Mouse (Mus musculus): ENCODE results near the gene Cst13. TPM values are rescaled to one million over a fixed set of nuclear protein-coding genes. Genes with fewer than 3 reads are reported as not detected.
"Not testable (repeated sequence)": the region's sequence is repeated elsewhere in the genome, so short reads cannot be mapped to it uniquely, and the experiment has no call there.

Gene Cst13
- total RNA-seq (2017), result not detected in 2 replicates

DNA sequence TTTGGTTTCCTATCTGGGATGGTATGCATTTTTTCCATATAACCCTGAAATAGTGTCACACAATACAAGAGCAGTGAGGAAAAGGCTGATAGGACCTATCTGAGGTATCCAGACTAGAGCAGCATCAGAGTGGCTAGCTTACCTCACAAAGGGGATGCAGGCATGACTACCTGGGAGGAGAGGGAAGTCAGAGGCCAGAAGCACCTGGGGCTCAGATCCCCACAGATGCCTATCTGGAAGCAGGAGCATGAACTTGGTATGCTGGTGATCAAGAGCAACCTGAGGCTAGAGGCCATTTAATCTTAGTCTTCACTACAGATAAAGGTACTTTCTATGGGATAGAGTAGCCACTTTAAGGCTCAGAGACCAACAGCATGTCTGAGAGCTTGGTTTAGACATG lies at the start of gene Cst13:
Gene Cst13, plus strand, starts transcription at position 173 of the 400 bp plus-strand sequence.
- ATAC-seq (ENCODE audit: extremely low read depth, insufficient number of reproducible peaks, low FRiP score, poor library complexity, severe bottlenecking), result no peak

DNA sequence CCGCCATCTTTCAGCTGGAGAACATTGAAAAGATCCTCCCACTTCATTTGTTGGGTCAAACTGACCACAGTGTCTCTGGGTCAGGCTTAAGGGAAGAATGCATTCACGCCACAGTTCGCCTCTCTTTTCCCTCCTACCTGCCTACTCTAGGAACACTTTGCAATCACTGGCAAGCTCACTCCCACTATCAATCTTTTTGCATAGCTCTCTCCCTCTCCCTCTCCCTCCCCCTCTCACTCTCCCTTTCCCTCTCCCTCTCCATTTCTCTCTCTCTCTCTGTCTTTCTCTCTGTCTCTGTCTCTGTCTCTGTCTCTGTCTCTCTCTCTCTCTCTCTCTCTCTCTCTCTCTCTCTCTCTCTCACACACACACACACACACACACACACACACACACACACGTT lies 48.5 kb upstream of the Cst13 start, which contains the start of gene Cst11:
Gene Cst11, minus strand, starts transcription at position 101 of the 400 bp plus-strand sequence.
- not testable (repeated sequence) for ATAC-seq (ENCODE audit: extremely low read depth, insufficient number of reproducible peaks, low FRiP score, poor library complexity, severe bottlenecking)

DNA sequence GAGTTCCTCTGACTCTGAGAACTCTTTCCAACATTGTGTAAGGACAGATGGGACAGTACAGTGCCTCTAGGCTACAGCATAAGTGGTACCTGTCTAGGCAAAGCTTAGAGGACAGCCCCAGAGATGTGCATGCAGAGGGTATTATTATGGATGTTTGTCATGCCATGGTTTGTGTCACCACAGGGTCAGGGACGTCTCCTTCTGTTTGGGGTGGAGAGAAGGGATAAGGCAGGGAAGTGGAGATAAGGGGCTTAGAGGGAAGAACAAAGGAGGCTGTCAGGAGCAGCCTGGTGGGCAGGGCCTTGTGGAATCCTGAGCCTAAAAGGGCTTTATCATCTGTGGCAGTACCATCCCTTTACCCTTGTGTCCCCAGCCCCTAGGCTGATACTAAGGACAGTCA lies 38.2 kb upstream of the Cst13 start, which contains the start of gene 8030411F24Rik:
Gene 8030411F24Rik, plus strand, starts transcription at position 301 of the 400 bp plus-strand sequence.
- ATAC-seq (ENCODE audit: extremely low read depth, insufficient number of reproducible peaks, low FRiP score, poor library complexity, severe bottlenecking), result no peak

DNA sequence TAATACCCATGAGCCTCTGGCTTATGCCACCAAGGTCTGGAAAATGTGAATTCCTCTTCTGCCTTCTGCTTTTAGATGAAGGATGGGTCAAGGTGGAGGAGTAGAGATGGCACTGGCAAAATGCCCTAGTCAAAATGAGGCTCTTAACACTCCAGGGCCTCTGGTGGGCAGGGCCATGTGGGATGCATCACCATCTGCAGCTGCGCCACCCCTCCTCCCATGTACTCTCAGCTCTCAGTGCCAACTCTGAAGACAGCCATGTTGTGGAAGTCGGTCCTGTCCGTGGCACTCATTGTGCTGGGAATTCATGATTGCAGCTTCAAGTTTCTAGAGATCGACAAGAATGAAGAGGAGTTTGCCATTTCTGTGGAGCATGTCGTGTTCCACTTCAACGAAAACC lies 30.7 kb upstream of the Cst13 start, which contains the start of gene Cst12:
Gene Cst12, plus strand, starts transcription at position 220 of the 400 bp plus-strand sequence.
- no peak for ATAC-seq (ENCODE audit: extremely low read depth, insufficient number of reproducible peaks, low FRiP score, poor library complexity, severe bottlenecking)

DNA sequence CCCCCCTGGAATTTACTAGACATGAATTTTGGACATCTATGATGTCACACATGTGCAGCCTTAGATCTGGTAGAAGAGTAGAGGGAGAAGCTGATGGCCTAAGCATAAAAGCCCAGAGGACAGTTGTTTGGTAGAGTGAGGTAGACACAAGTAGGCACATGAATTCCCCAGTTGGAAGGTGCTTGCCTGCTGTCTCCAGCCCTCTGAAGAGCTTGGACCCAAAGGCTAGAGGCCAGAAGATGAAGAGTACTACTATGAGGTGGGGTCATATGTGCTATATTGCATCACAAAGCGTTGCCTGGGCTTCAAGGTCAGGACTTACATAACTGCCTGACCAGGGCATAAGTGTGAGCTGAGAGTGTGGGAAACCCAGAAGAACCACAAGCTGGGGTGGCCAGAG lies 21.4 kb upstream of the Cst13 start, which contains the start of gene Cst8:
Gene Cst8, plus strand, starts transcription at position 301 of the 400 bp plus-strand sequence.
- no peak for ATAC-seq (ENCODE audit: extremely low read depth, insufficient number of reproducible peaks, low FRiP score, poor library complexity, severe bottlenecking)

DNA sequence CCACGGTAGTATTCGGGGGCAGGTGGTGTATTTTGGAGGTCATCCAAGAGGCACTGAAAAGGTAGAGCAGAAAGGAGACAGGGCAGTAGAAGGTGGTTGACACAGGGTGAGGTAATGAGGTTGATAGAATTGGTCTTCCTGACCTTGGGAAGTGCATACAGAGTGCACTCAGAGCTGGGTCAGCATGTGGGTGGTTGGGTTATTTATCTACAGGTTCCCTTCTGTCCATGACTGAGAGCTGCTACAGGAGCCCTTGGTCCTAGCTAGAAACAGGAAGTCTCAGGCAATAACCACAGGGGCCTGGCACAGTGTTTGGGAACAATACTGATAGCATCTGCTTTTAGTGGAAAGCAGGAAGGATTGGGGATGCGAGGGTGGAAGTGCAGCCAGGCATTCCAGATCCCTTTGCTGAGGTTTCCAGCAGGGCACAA lies 18.4 kb upstream of the Cst13 start:
- no peak for ATAC-seq (ENCODE audit: extremely low read depth, insufficient number of reproducible peaks, low FRiP score, poor library complexity, severe bottlenecking)

DNA sequence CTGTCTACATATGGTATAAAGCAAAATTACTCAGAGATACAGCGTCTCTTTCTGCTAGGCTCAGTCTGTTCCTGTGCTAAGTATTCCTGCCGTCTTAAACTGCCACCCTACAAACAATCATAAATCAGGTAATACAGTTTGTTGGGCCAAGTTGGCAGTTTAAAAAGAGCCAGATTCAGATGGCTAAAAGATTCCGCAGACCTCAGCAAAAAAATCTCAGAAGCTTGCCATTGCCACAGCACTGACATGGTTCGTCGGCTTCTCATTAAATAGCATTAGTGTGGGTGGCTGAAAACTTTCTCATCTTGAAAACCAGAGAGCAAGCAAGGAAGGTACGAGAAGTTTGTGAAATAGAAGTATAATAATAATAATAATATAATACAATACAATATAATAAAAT lies 13.2 kb upstream of the Cst13 start:
- no peak for ATAC-seq (ENCODE audit: extremely low read depth, insufficient number of reproducible peaks, low FRiP score, poor library complexity, severe bottlenecking)

DNA sequence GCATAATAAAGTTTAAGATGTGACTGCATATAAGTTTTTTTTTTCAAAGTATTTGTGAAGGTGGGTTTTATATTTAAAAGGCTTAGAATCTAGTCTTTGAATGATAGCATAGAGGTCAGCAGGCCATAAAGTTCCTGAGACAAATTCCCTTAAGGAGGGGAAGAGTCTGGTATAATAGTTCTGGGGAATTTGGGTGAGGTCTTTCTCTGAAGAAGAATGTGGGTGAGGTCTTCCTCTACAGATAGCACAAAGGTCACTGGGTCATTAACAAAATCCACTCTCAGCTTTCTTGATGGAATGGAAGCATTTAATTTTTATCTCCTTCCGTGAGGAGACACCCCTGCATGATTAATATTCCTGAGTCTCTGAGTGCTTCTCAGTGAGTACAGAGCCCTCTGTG lies 6.1 kb downstream of the Cst13 start:
- ATAC-seq (ENCODE audit: extremely low read depth, insufficient number of reproducible peaks, low FRiP score, poor library complexity, severe bottlenecking), result no peak

DNA sequence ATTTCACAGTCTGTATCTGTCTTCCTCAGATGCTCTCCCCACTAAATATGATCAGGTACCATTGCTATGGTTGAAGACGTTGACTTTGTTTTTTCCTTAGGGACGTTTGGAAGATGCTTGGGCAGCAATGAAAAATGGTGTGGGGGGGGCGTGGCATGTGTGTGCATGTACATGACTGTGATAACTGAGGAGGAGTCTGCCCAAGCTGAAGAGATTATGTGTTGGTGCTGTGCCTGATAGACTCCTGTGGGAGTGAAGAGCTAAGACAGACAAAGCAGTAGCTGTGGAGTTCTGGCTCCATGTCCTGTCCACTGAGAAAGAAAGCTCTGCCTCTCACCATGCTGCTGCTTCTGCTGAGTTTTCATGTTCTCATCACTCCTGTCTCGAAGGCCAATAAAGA lies 15.0 kb downstream of the Cst13 start, which contains the start of gene Cst9:
Gene Cst9, plus strand, starts transcription at position 236 of the 400 bp plus-strand sequence.
- no peak for ATAC-seq (ENCODE audit: extremely low read depth, insufficient number of reproducible peaks, low FRiP score, poor library complexity, severe bottlenecking)

DNA sequence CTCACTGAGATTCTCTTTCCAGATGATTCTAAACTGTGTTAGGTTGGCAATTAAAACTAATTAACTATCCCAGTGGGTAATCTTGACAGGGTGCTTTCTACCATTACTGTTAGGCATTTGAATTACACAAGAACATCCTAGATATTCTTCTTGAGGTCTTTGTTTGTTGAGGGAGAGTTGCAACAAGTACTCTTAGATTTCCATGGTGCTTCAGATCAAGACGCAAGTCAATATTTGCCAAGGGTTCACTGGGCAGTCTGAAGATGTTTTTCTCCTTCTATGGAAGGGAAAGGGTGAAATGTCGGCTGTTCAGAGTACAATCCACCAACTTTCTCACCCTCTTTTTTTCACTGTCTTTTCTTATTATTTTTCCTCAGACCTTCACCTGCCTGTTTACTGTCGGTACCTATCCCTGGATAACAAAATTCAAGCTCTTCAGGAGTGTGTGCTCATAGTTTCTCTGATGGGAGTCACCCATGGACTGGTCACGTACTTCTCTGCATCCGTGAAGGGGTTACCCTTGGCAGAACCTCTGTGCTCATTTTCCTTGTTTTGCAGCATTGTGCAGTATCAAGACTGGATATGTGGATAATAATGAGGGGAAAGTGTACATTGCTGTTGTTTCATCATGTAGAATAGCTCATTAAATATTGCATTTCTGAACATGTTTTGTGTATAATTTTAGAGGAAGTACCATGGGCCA lies 18.3 kb downstream of the Cst13 start:
- ATAC-seq (ENCODE audit: extremely low read depth, insufficient number of reproducible peaks, low FRiP score, poor library complexity, severe bottlenecking), result no peak

DNA sequence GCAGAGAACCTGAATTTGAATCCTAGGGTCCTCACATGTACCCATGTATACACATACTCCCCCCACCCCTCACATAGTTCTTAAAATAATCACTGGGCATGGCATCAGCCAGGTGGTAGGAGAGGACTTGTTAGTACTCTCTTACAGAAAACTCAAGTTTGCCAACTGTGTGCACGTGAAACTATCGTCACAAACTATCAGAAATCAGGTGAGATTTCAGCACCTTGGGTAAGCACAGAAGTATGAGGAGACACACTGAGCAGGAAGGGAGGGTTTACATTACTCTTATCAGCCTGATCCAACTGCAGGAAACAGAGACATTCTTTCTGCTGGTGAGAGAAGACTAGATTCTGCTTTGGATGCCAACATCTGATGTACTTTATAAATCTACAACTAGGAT lies 19.3 kb downstream of the Cst13 start:
- no peak for ATAC-seq (ENCODE audit: extremely low read depth, insufficient number of reproducible peaks, low FRiP score, poor library complexity, severe bottlenecking)

DNA sequence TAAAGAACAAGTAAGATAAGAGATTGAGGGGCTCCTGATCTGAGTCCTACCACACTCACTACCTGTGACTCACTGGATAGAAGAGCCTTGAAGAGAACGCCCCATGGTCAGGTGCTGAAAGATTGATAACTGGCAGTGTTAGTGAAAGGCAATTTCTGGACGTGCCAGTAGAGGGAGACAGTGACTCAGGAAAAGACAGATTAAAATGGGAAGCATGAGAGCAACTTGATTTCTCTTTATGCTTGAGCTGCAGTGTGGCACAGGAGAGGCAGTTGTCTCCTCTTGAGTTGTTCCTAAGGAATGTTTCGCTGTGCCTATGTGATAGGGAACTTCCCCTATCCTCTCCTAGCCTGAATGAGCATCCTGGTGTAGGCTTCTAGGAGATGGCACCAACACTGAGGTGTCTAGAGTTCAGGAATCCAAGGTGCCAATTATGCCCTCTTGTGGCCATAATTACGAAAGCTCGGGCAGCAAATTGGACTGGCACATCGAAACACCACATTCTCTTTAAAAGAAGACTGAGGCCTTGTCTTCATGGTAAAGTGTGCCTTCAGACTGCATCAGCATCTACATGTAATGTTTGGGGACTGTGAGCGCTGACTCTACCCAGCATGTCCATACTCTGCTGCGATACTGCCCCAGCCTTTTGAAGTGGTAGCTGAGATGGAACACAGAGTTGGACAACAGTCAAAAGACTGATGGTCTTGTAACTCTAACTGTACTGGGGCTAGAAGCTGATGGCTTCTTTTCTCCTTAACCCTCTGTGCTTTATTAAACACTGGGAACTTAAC lies 31.4 kb downstream of the Cst13 start:
- peak; percentile 93 for ATAC-seq (ENCODE audit: extremely low read depth, insufficient number of reproducible peaks, low FRiP score, poor library complexity, severe bottlenecking)

DNA sequence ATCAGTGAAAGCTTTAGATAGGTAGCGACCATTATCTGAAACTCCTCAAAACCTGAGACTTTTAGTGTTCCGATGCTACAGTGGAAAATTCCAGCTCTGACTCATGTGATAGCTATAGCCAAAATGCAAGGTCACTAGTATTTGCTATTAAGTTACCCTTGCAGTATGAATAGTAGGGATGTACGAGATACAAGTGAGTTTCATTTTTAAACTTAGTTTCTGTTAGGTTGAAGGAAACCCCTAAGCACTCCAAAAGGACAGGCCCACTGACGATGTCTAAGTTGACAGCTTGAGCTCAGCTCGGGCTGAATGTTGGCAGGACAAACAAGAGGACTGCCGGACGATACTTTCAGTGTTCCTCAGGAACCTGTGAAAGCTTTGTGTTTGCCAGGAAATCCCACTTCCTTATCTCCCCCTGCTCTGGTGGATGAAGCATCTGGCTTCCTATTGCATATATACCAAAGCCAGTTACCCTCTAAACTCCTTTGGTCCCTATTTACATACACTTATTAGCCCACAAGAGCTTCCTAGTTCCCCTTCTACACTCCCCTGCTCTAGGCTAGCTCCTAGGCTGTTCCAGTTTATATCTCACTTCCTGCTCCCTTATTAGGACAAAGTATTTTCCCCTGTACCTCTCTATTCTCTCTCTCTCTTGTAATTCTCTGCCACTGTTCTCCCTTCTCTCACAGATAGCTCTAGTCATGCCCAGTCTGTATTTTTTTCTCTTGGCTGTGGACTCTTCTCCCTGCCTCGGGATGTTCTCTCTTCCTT lies 36.9 kb downstream of the Cst13 start:
- ATAC-seq (ENCODE audit: extremely low read depth, insufficient number of reproducible peaks, low FRiP score, poor library complexity, severe bottlenecking), result no peak

DNA sequence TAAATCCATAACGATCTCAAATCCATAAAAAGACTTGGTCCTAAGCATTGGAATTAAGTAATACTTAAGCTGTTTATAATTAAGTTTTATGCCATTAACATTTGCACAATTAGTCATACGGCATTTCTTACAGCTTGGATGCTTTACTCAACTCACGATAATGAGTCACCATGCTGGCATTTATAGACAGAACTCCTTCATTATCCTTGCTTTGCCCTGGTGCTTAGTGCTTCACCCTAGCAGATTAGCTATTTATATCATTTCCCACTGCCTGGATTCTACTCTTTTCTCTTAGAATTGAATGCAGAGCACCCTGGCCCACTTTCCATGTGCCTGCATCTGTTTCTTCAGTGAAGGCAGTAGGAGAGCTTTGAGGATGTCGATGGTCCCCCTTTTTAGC lies 37.6 kb downstream of the Cst13 start:
- ATAC-seq (ENCODE audit: extremely low read depth, insufficient number of reproducible peaks, low FRiP score, poor library complexity, severe bottlenecking), result no peak

DNA sequence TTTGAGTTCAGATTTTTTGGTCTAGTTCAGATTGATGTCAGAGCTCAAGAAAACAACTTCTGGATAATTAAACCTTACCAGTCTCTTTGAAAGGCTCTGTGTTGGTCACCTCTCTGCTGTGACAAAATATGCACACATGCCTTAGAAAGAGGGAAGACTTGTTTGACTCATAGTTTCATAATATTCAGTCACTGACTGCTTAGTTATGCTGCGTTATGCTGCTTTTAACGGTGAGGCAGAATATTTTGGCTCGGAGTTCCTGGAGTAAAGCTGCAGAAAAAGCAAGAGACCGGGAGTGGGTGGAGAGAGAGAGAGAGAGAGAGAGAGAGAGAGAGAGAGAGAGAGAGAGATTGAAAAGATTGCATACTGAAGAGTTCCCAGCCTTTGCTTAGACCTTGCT lies 41.1 kb downstream of the Cst13 start:
- ATAC-seq (ENCODE audit: extremely low read depth, insufficient number of reproducible peaks, low FRiP score, poor library complexity, severe bottlenecking), result no peak

DNA sequence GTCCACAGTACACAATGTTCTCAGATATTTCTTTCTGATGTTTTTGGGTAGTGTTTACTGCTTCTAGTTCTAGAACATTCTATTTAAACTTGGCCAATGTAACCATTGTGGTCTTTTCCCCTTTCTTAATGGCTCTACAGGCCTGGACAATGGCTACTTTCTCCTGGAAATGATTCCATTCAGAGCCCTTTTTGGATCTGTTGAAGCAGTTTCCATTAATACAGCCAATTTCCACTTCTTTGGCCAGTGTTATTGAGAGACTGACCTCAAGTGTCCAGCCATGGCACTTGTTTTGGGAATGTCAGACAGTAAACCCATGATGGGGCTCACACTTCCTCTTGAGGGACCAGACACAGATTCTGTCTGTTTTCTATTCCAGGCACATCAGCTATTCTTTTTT lies 41.8 kb downstream of the Cst13 start:
- no peak for ATAC-seq (ENCODE audit: extremely low read depth, insufficient number of reproducible peaks, low FRiP score, poor library complexity, severe bottlenecking)

DNA sequence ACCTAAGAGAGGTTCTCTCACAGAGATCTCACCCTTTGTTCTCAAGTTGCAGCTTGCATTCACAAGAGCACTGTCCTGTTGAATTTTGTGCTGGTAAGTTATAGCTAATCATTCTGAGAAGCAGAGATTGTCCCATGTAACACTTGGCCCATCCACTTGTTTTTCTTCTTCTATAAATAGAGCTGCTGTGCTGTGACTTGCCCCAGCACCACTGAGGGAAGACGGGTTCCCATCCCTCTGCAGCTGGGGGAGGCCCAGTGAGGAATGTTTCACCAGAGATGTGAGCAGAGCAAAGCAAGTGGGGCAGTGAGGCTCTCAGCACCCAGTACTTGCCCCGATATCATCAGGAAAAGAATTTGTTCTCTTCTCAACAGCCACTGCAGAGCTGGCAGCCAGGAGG lies 45.1 kb downstream of the Cst13 start, which contains the start of gene 9230104L09Rik:
Gene 9230104L09Rik, minus strand, starts transcription at position 73 of the 400 bp plus-strand sequence.
- ATAC-seq (ENCODE audit: extremely low read depth, insufficient number of reproducible peaks, low FRiP score, poor library complexity, severe bottlenecking), result no peak

DNA sequence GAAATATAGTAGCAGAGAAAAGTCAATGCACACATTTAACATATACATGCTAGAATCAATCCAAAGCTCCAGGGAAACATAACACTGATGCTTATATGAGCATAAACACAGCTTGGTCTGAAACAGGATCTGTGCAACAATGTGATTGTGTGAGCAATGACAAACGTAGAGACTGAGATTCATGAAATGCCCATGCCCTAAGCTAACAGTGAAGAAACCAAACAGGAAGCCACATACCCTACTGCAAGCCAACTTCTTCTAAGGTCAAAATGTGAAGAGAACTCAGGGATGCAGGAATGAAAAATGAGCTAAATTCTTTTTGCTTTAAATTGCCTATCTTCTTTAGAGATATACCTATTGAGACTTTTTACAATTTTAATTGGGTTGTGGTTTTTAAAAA lies 49.1 kb downstream of the Cst13 start:
- ATAC-seq (ENCODE audit: extremely low read depth, insufficient number of reproducible peaks, low FRiP score, poor library complexity, severe bottlenecking), result no peak

DNA sequence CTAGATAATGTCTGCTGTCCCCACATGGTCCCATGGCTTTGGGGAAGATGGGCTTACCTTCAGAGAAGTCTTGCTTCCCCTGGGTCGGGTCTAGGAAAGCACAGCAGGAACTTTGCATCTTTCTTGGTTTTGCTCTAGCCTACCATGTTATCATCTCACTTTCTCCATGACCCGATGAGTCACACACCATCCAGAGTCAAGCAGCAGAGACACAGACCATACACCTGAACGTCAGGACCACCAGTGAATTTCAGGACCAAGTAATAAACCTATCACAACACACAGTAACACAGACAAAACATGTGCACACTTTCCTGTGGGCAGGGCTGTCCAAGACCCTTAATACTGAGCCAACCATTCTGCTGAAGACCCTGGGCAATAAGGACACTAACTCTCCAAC lies 50.6 kb downstream of the Cst13 start:
- no peak for ATAC-seq (ENCODE audit: extremely low read depth, insufficient number of reproducible peaks, low FRiP score, poor library complexity, severe bottlenecking)

Measured in neutrophil, adult 5-6 weeks (primary cell).